Mouse (Mus musculus) midbrain, embryonic 16.5 days (tissue): ENCODE measurements around the gene Gm49322. TPM values are rescaled to one million over a fixed set of nuclear protein-coding genes. Genes with fewer than 3 reads are reported as not detected.
A peak's percentile ranks its signal among the peaks of the same experiment; 100 is the strongest.
"Not testable (repeated sequence)": the region's sequence is repeated elsewhere in the genome, so short reads cannot be mapped to it uniquely, and the experiment has no call there.

Source experiments
- ATAC-seq: fragments of 200-750 bp; cut with Nextera tagmentation; 2 replicates; pipeline ENCODE4 v1.8.0; 2017; ENCODE audit warnings: moderate TSS enrichment
- H3K27ac ChIP-seq: fragments of 300-500 bp; sonication (generic); 2 replicates; pipeline ENCODE4 v1.5.1; 2014; ENCODE audit warnings: mild to moderate bottlenecking, low read length, mixed read lengths
- H3K27me3 ChIP-seq: fragments of 300-500 bp; sonication (generic); 2 replicates; pipeline ENCODE4 v1.6.1; 2014; ENCODE audit warnings: low read depth, low read length, mixed read lengths; ENCODE audit not compliant: control insufficient read depth, insufficient read depth
- H3K36me3 ChIP-seq: fragments of 300-500 bp; sonication (generic); 2 replicates; pipeline ENCODE4 v1.6.1; 2014; ENCODE audit warnings: mild to moderate bottlenecking, low read length, moderate library complexity, mixed read lengths; ENCODE audit not compliant: control insufficient read depth, insufficient read depth
- H3K4me1 ChIP-seq: fragments of 300-500 bp; sonication (generic); 2 replicates; pipeline ENCODE4 v1.6.1; 2014; ENCODE audit warnings: mild to moderate bottlenecking, low read length, mixed read lengths; ENCODE audit not compliant: control insufficient read depth, insufficient read depth
- H3K4me2 ChIP-seq: fragments of 300-500 bp; sonication (generic); 2 replicates; pipeline ENCODE4 v1.6.1; 2014; ENCODE audit warnings: mild to moderate bottlenecking, low read length, mixed read lengths
- H3K4me3 ChIP-seq: fragments of 300-500 bp; sonication (generic); 2 replicates; pipeline ENCODE4 v1.5.1; 2014; ENCODE audit warnings: low read depth, mild to moderate bottlenecking, low read length, moderate library complexity, mixed read lengths
- H3K9ac ChIP-seq: fragments of 300-500 bp; sonication (generic); 2 replicates; pipeline ENCODE4 v1.6.1; 2014; ENCODE audit warnings: low read depth, low read length, mixed read lengths
- H3K9me3 ChIP-seq: fragments of 300-500 bp; sonication (generic); replicated peaks from 2 replicates; pipeline ENCODE4 v1.6.1; 2014; ENCODE audit warnings: mild to moderate bottlenecking, low read length, mixed read lengths; ENCODE audit not compliant: control insufficient read depth, poor library complexity, severe bottlenecking
- WGBS: fragments of 180-500 bp; shearing (Covaris S2); extraction: QIAGEN DNeasy Blood & Tissue Kit; methylation state at CpG from one replicate; pipeline ENCODE4 v1.1.7; 2014; 5-methylcytosine and 5-hydroxymethylcytosine counted together
- polyA plus RNA-seq: library from polyadenylated mRNA; unstranded; fragments of >200 nt; fragmentation: Nextera tagmentation; extraction: Ambion mirVana; gene quantifications from 2 replicates; pipeline ENCODE4 v1.2.1, GENCODE M21; 2015

Gm49322 gene
- polyA plus RNA-seq = 3.0 and 4.0 TPM in 2 replicates

DNA sequence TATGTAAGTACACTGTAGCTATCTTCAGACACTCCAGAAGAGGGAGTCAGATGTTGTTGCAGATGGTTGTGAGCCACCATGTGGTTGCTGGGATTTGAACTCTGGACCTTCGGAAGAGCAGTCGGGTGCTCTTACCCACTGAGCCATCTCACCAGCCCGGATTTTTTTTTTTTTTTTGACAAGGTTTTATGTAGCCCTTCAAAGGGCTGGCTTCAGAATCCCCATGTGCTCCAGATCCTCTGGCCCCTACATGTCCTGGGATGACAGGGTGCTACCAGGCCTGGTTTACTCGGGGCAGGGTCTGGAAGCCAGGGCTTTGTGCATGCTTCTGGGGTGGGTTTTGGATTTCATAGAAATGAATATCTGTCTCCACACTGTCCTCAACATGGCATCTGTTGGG is at the start of gene Gm49322:
TSS of gene Gm49322 (plus strand) at position 301 of the 400 bp plus-strand sequence.
- H3K9ac ChIP-seq, ATAC-seq, H3K9me3 ChIP-seq, H3K4me2 ChIP-seq, H3K27ac ChIP-seq, H3K4me3 ChIP-seq, H3K27me3 ChIP-seq: not testable (repeated sequence)
- peaks cover 18% of the 10 kb centered on the region for H3K4me1 ChIP-seq
- WGBS = 92% methylated on average over 2 of the region's 4 CpGs
- H3K36me3 ChIP-seq = peaks cover 33% of the 10 kb centered on the region

DNA sequence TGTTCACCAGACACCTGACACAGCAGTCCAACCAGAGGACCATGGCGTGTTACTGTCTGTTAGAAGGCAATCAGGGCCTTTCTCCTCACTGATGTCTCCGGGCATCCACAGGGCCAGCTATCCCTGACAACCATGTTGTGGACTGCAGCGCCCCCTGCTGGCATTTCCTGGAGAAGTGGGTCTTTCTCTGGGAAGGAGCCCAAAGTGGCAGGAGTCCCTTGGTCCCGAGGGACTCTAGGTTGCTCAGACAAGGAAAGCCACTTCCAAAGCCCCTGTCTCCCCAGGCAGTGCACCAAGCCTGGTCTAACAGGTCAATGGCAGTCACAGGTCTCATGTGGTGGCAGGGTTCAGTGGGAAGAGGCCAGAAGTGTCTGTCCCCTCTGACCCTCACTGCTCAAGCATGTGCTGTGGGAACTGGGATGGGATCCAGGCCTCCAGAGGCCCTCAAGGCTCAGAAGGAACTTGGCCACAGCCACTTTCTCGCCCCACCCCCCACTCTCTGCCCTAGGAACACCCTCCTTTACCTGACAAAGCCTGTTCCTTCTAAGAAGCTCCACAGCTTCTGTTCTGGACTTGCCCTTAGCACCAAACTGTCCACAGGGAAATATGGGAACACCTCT is 48.4 kb upstream of the Gm49322 start:
- Histone ChIP-seq H3K36me3 (no peaks in the 10 kb centered on the region), H3K9ac (no peak overlapping the region), H3K4me3 (no peak overlapping the region), H3K4me2 (no peak overlapping the region), H3K27me3 (no peaks in the 10 kb centered on the region), H3K4me1 (peaks cover 24% of the 10 kb centered on the region), H3K9me3 (no peaks in the 10 kb centered on the region), H3K27ac (no peak overlapping the region)
- ATAC-seq = no peak
- WGBS = 30% methylated on average over 5 of the region's 5 CpGs

DNA sequence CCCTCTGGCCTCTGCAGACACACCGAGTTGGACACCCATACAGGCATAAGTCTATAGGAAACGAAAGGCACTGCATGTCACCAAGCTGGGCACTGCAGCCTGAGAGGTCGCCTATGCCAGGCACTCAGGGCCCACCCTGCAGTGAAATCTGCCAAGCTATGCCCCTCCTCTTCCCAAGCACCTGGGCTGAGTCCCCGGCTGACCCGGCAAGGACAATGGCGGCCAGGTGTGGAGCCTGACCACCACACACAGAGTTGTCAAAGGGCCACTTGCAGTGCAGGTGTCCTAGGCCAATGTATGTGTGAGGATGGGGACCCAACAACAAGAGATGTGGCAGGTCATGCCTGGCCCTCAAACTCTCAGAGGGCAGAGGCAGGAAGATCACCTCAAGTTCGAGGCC is 46.4 kb upstream of the Gm49322 start:
- no peak for ATAC-seq
- no peaks in the 10 kb centered on the region for H3K36me3 ChIP-seq
- H3K27me3 ChIP-seq = no peaks in the 10 kb centered on the region
- H3K9me3 ChIP-seq = no peaks in the 10 kb centered on the region
- H3K4me3 ChIP-seq = no peak overlapping the region
- 93% methylated on average over 7 of the region's 7 CpGs for WGBS
- H3K4me2 ChIP-seq = no peak overlapping the region
- H3K27ac ChIP-seq = no peak overlapping the region
- peaks cover 30% of the 10 kb centered on the region for H3K4me1 ChIP-seq
- H3K9ac ChIP-seq = no peak overlapping the region

DNA sequence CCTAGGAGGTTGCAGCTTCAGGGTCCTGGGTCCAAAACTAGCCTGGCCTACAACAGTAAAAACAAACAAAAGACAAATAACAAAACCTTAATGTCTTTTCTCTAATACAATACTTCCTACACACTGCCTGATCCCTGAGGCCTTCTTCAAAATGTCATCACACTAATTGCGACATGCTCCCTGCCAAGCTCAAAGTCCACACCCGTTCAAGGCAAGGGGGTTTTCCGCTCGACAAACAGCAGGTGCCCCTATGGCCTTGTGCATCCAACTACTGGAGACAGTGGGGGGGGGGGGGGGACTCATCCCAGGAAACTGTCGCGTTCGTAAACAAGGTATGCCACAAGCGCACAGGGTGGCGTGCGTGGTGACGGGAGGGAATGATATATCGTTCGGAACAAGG is 45.2 kb upstream of the Gm49322 start:
- H3K4me1 ChIP-seq = peaks cover 30% of the 10 kb centered on the region
- H3K4me2 ChIP-seq = peak overlapping the region; percentile 96
- peak overlapping the region; percentile 95 for H3K4me3 ChIP-seq
- under 1% methylated on average over 13 of the region's 13 CpGs for WGBS
- ATAC-seq = no peak
- H3K36me3 ChIP-seq = no peaks in the 10 kb centered on the region
- no peak overlapping the region for H3K27ac ChIP-seq
- H3K9ac ChIP-seq = peak overlapping the region; percentile 91
- no peaks in the 10 kb centered on the region for H3K27me3 ChIP-seq
- no peaks in the 10 kb centered on the region for H3K9me3 ChIP-seq

DNA sequence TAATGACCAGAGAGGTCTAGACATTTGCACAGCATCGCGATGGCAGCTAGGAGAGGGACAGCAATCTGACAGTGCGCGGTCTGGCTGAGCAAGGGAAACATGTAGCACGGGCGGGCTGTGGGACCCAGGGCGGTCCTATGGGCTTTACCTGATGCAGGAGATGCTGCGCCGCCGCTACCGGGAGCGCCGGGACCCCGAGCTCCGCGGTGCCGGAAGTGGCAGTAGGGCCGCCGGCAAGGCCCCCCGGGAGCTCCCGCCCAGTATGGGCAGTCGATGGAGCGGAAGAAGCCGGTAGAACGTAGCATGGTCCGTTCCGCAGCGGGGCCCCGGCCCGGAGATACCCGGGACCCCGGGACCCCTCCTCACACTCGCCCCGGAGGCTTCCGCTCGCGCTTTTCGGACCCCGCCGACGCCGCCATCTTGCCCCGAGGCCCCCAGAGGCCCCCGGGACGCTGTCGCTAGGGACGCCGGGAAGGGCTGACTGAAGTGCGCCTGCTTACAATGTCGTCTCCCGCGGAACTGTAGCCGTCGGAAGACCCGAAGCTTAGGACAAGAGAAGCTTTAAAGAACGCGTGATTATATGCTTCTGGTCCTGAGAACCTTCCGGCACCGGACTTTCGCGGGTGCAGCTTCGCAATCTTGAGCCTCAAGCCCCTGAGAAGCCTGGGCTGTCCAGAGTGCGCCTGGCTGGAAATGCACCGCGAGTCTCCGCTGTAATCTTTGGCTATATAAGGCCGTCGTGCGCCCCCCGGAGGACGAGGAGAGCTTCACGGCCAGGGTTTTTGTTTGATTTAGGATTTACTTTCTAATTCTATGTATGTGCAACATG is 44.5 kb upstream of the Gm49322 start, which contains the start of gene Rexo1:
TSS of gene Rexo1 (minus strand) at position 445 of the 829 bp plus-strand sequence.
- Histone ChIP-seq H3K4me3 (peak within 1 kb of the TSS; percentile 95), H3K27me3 (no peaks in the 10 kb centered on the region), H3K36me3 (no peaks in the 10 kb centered on the region), H3K27ac (peak within 1 kb of the TSS; percentile 97), H3K9ac (peak within 1 kb of the TSS; percentile 91), H3K4me1 (peaks cover 30% of the 10 kb centered on the region), H3K9me3 (no peaks in the 10 kb centered on the region), H3K4me2 (peak within 1 kb of the TSS; percentile 96)
- under 1% methylated on average over 70 of the region's 72 CpGs for WGBS
- peak; percentile 83 for ATAC-seq

DNA sequence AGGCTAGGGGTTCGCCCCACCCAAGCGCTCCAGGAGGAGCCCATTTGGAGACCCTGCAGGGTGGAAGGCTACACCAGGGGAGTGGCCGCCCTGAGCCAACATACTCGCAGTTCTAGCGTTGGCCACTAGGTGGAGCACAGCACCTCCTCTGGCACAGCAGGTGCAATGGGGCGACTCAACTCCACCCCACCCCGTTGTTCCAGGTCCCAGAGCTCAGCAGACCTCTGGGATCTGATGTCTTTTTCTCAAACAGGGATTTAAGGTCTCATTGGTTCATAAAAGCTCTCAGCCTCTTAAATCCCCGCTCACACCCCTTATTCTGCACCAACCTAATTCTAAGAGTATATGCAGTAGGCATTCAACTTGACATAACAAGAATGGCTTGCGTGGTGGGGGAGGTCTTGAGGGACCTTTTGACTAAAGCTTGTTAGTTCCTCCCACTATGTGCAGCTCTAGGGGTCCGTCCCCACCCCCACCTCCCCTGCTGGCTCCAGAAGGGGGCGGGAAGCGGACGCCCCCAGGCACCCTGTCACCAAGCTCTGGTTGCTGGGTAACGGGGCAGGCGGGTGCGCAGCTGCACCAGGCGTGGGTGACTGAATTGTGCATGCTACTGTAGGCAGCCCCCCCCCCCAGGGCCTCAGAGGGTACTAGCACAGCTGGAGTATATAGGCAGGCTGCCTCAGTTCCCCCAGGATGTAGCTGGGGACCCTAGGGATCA is 39.3 kb upstream of the Gm49322 start:
- H3K27ac ChIP-seq = peak overlapping the region; percentile 61
- peak overlapping the region; percentile 43 for H3K4me2 ChIP-seq
- peaks cover 6% of the 10 kb centered on the region; the same call in 1 of the 2 replicates for H3K36me3 ChIP-seq
- H3K9ac ChIP-seq = peak overlapping the region; percentile 52; the same call in 1 of the 2 replicates
- peaks cover 27% of the 10 kb centered on the region for H3K4me1 ChIP-seq
- no peaks in the 10 kb centered on the region for H3K27me3 ChIP-seq
- H3K4me3 ChIP-seq = peak overlapping the region; percentile 2; the same call in 1 of the 2 replicates
- peak; percentile 52 for ATAC-seq
- 4% methylated on average over 17 of the region's 17 CpGs for WGBS
- no peaks in the 10 kb centered on the region for H3K9me3 ChIP-seq

DNA sequence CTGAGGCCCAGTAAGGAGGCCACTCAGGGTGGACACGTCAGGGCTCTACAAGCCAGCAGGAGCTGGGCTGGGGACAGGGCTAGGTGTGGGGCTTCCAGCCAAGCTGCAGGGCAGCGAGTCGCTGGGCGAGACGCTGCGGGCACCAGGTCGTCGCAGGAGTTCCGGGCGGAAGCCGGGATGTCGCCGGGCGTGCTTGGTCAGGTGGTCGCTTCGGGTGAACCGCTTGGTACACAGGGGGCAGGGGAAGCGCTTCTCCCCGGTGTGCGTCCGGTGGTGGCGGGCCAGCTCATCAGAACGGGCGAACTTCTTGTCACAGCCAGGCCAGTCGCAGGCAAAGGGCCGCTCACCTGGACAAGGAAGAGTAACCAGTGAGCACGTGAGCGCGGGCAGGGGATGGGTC is 36.9 kb upstream of the Gm49322 start:
- Histone ChIP-seq H3K9me3 (no peaks in the 10 kb centered on the region), H3K36me3 (peaks cover 6% of the 10 kb centered on the region; the same call in 1 of the 2 replicates), H3K27ac (no peak overlapping the region), H3K27me3 (no peaks in the 10 kb centered on the region), H3K4me2 (no peak overlapping the region), H3K9ac (no peak overlapping the region), H3K4me3 (no peak overlapping the region), H3K4me1 (peaks cover 22% of the 10 kb centered on the region)
- 95% methylated on average over 29 of the region's 29 CpGs for WGBS
- no peak for ATAC-seq

DNA sequence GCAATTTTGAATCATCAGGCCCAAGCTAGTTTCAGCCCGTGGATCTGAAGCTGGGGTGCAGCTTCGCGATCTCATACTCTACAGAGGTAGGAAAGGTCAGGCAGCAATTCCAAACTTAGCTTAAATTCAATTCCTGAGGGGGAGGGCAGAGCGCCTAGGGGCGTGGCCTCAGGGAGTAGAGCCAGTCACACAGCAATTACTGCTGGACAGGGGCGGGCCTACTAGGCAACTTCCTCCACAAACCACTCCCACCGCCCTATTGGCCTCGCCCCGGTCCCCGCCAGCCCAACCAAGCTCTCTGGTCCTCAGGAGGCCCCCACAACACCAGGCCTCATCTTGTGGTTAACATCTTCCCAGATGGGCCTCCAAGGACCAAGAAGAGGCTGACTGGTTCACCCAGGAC is 36.2 kb upstream of the Gm49322 start:
- H3K27ac ChIP-seq = no peak overlapping the region
- no peaks in the 10 kb centered on the region for H3K27me3 ChIP-seq
- H3K4me1 ChIP-seq = peaks cover 29% of the 10 kb centered on the region
- H3K9ac ChIP-seq = no peak overlapping the region
- WGBS = 32% methylated on average over 10 of the region's 10 CpGs
- H3K36me3 ChIP-seq = peaks cover 6% of the 10 kb centered on the region; the same call in 1 of the 2 replicates
- no peak overlapping the region for H3K4me3 ChIP-seq
- ATAC-seq = no peak
- H3K4me2 ChIP-seq = no peak overlapping the region
- no peaks in the 10 kb centered on the region for H3K9me3 ChIP-seq
